Mouse (Mus musculus): ENCODE measurements at regions not wholly inside any gene's neighbourhood (a gene's known extent, or its start where the extent isn't known, plus 50 kb on each side); places are given as distances from the start of the nearest gene placed in this dataset.

DNA sequence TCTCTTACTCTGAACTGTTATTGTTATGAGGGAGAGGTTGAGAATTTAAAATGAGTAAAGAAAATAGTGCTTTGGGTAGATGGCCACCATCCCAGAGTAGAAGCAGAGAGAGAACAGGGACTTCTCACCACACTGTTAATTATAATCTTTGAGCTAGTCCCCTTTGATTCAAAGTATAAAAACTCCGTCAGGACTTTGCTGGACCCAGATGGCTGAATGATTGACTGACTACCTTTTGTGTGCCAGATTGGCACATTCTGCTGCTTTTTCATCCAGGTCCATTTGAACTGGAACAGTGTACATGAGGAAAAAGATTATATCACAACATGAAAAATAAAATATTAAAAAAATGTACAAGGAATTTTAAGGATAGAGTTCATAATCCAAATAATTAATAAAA is 449.8 kb downstream of the Slitrk1 start:
- DNase-seq, result no peak
- intact Hi-C loops (cut with DNase I), result no loop called here

DNA sequence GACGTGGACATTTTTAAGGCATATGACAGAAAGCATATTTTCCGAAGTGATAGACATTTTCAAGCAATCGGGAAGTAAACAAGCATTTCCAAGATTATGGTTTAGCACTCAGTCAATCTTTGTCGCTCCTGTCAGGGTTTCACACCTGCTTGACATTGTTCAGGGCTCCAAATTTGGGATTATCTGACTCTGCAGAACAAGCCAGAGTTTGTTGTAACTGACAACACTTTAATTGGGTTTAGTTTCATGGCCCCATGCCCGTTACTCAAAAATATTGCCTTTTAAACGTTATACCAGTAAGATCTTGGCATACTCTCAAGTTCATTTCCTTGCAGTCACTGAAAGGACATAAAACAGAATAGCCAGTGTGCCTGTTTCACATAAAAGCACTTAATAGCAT is 454.6 kb downstream of the Slitrk1 start:
- DNase-seq, result no peak

DNA sequence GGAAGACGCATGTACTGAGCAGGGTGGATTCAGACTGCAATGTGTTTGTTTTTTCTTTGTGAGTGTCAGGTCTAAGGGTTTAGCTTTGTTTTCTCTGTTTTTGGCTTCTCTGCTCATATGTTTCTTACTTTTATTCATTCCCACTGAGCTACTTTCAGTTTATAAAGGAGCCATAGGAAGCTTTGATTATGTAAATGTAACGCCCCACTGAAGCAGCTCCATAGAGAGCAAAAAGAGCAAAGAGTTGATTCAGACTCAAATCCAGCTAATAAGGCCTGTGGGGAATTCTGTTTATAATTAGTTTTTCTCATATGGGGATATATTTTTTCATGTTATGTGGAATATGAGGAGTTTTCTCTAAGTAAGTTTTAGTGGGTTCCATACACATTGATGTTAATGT is 476.9 kb downstream of the Slitrk1 start:
- DNase-seq, result no peak
- intact Hi-C loops (cut with DNase I), result no loop called here

More for the DNA sequence above, 454.6 kb downstream of the Slitrk1 start:
- intact Hi-C loops (cut with DNase I), result no loop called here

DNA sequence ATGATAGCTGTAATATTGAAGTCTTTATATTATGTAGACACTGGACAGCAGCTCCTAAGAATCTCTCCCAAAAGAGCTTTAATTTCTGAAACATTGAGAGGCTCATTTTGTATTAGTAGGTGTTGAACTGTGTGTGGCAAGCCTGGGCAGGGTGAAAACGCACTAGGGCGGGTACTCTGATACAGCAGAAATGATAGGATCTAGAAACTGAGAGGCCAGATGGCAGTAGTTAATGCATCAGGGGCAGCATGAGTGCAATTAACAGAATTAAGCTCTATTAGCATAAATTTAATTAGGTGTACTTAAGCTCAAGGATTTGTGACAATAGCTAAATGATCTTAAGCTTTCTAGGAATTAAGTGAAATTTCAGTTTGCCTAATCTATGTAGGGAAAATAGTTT is 508.8 kb downstream of the Slitrk1 start:
- peak; percentile 2 for DNase-seq
- intact Hi-C loops (cut with DNase I), result no loop called here

DNA sequence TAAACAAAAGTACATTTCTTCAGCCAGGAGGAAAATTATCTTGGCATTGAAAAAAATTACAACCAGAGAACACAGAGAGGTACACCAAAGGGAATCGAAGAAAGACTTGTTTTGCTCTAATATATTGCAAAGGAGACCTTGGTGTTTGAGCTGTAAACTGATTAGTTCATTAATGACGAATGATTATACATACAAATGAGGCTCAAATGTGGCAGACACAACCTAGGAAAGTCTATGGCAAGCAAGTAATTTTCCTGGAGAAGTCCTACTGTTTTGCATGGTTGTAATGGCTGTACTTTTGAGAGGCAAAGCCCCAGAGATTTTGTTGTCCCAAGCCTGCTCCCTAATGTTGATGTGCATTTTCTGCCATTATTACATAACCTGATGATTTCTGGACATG is 510.5 kb downstream of the Slitrk1 start:
- intact Hi-C loops (cut with DNase I), result no loop called here
- DNase-seq, result no peak

Data from left cerebral cortex, postnatal 4 days (tissue).